Mouse (Mus musculus): ENCODE measurements at regions not wholly inside any gene's neighbourhood (a gene's known extent, or its start where the extent isn't known, plus 50 kb on each side); places are given as distances from the start of the nearest gene placed in this dataset.
"Not testable (repeated sequence)": the region's sequence is repeated elsewhere in the genome, so short reads cannot be mapped to it uniquely, and the experiment has no call there.

GRCm38 (mm10) chr6:3201507-3201906 lies 197.9 kb downstream of the Samd9l start:
- not testable (repeated sequence) for DNase-seq (ENCODE audit: low read depth, low spot score)

- DNase-seq (ENCODE audit: low read depth, low spot score), result no peak
Measured at GRCm38 (mm10) chr6:3201107-3201506, 198.3 kb downstream of the Samd9l start.

DNA sequence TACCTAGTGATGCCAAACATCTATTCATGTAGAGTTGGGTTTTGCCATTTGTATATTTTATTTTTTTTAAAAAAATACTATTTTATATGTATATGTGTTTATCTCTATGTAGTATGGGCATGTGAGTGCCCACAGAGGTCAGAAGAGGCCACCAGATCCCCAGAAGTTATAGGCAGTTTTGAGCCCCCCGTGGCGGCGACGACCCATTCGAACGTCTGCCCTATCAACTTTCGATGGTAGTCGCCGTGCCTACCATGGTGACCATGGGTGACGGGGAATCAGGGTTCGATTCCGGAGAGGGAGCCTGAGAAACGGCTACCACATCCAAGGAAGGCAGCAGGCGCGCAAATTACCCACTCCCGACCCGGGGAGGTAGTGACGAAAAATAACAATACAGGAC lies 198.8 kb downstream of the Samd9l start:
- DNase-seq (ENCODE audit: low read depth, low spot score), result peak; percentile 66

DNA sequence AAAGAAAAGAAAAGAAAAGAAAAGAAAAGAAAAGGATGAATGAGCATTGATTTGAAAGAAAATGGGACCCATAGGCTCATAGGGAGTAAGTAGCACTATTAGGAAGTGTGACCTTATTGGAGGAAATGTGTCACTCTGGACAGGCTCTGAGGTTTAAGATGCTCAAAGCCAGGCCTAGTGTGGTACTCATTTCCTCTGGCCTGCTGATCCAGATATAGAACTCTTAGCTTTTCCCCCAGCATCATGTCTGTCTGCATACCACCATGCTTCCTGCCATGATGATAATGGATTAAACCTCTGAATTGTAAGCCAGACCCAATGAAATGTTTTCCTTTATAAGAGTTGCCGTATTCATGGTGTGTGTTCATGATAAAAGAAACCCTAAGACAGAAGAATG lies 206.9 kb downstream of the Samd9l start:
- DNase-seq (ENCODE audit: low read depth, low spot score), result not testable (repeated sequence)

- DNase-seq (ENCODE audit: low read depth, low spot score), result not testable (repeated sequence)
Measured at GRCm38 (mm10) chr6:3191695-3192423, 207.5 kb downstream of the Samd9l start.

DNA sequence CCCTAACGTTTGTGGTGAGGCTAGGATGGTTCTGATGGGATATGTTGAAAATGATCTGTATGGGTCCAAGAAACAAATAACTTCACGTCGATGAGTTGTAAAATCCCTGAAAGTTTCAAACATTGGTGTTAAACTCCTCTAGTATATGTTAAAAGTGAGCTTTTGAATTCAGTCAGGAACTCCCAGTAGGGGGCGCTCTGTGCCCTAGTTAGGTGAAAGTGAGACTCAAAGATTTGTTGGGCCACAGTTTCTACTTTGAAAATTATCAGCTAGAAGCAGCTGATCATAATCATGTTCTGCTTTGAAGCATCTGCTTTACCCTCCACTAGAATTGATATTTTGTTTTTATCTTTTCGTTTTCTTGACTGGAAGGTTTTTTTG lies 215.6 kb downstream of the Samd9l start:
- peak; percentile 58 for DNase-seq (ENCODE audit: low read depth, low spot score)

DNA sequence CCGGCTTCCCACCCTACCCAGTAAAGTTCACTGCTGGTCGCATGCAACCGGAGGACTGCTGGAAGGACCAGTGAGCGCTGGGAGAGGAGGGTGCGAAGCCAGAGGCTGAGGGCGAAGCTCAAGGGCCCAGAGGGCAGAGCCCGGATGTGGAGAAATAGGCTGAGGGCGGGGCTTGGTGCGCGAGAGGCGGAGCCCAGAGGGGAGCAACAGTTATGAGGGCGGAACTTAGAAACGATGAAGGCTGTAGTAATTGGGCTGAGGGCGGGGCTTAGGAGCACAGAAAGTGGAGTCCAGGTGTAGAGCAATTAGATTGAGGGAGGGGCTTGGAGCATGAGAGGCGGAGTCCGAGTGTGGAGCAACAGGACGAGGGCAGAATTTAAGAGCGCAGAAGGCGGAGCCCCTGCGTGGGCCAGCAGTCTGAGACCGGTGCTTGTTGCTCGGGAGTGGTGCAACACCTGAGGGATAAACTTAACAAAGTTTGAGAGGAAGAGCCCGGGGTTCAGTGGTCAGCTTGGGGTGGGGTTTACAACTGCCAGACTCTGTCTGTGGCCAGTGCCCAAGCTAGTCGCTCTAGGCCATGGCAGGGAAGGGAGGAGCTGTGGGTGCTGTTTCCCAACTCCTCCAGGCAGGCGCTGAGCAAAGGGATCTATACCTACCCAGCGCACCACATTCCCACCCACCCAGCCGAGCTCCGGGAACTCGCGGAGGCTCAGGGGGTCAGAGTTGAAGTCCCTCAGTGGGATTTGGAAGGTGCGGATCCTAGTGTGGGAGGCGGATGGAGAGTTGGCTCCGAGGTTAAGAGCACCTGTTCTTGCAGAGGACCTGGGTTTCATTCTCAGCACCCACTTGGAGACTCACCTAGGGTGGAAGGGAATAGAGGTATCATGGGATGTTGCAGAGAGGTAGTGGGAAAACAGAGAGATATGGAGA lies 216.2 kb downstream of the Samd9l start:
- DNase-seq (ENCODE audit: low read depth, low spot score), result peak; percentile 100

DNA sequence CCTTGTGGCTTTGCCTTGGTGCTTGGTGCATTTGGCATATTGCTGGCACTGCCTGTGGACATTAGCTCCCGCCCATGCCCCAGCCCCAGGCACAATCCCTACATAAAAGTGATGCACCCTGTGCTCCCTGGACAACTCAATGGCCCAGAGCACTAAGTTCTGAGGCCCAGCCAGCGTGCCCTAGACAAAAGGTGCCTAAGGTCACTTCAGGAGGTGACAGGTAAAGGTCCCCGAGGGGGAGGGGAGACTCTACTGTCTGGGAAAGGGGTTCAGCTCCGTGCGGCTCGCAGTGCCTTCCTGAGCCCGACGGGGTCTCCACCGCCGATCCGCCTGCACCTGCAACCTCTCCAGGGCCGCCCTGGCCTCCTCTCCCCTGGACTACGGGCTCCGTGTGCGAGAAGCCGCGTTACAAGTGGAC lies 216.9 kb downstream of the Samd9l start:
- not testable (repeated sequence) for DNase-seq (ENCODE audit: low read depth, low spot score)

- not testable (repeated sequence) for DNase-seq (ENCODE audit: low read depth, low spot score)
Measured at GRCm38 (mm10) chr6:3179603-3180348, 219.6 kb downstream of the Samd9l start.

DNA sequence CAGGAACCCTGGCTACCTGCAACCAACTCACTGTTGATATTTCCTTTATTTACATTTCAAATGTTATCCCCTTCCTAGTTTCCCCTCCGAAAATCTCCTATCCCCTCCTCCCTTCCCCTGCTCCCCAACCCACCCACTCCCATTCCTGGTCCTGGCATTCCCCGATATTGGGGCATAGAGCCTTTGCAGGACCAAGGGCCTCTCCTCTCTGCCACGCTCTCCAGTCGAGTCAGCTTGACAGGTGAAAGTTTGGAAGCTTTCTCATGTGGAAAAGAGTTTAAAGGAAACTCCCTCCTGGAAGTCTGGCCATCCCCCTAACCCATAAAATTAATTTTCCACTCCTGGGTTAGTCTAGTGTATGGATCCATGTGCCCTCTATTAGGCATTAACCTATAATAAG lies 229.9 kb downstream of the Samd9l start:
- DNase-seq (ENCODE audit: low read depth, low spot score), result not testable (repeated sequence)

- DNase-seq (ENCODE audit: low read depth, low spot score), result not testable (repeated sequence)
Measured at GRCm38 (mm10) chr6:3166149-3166548, 233.2 kb downstream of the Samd9l start.

- not testable (repeated sequence) for DNase-seq (ENCODE audit: low read depth, low spot score)
Measured at GRCm38 (mm10) chr6:3151901-3152300, 247.5 kb downstream of the Samd9l start.

DNA sequence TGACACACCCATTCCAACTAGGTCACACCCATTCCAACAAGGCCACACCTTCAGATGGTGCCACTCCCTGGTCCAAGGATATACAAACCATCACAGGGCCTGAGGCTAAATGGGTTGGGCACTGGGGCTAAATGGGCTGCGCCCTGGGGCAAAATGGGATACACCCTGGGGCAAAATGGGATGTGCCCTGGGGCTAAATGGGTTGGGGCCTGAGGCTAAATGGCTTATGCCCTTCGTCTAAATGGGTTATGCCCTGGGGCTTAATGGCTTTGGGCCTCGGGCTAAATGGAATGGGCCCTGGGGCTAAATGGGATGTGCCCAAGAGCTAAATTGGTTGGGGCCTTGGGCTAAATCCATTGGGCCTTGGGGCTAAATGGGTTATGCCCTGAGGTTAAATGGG lies 261.5 kb downstream of the Samd9l start:
- DNase-seq (ENCODE audit: low read depth, low spot score), result not testable (repeated sequence)

- not testable (repeated sequence) for DNase-seq (ENCODE audit: low read depth, low spot score)
Measured at GRCm38 (mm10) chr6:3133763-3134162, 265.6 kb downstream of the Samd9l start.

- not testable (repeated sequence) for DNase-seq (ENCODE audit: low read depth, low spot score)
Measured at GRCm38 (mm10) chr6:3116296-3116695, 283.1 kb downstream of the Samd9l start.

Measured in WW6 (cell line).